Mouse (Mus musculus) cerebral cortex, adult 2 months (tissue): ENCODE results near the gene Ercc5.

Experiments used
- WGBS: fragments of 180-500 bp; shearing (Covaris S2); methylation state at CpG from one replicate; pipeline ENCODE4 v1.1.7; 2018; 5-methylcytosine and 5-hydroxymethylcytosine counted together

Gene Ercc5

GRCm38 (mm10) chr1:44178086-44178485 lies 30.5 kb downstream of the Ercc5 start:
- WGBS = 92% methylated on average over 5 of the region's 5 CpGs

GRCm38 (mm10) chr1:44198273-44199171 lies 51.0 kb downstream of the Ercc5 start:
- WGBS = 11% methylated on average over 47 of the region's 47 CpGs

GRCm38 (mm10) chr1:44202876-44203275 lies 55.3 kb downstream of the Ercc5 start:
- 88% methylated on average over 15 of the region's 15 CpGs for WGBS

GRCm38 (mm10) chr1:44214443-44214842 lies 66.9 kb downstream of the Ercc5 start:
- WGBS = 64% methylated on average over 2 of the region's 2 CpGs

GRCm38 (mm10) chr1:44216352-44217116 lies 69.0 kb downstream of the Ercc5 start:
- WGBS = 55% methylated on average over 2 of the region's 2 CpGs

GRCm38 (mm10) chr1:44217118-44217517 lies 69.6 kb downstream of the Ercc5 start:
- WGBS = 44% methylated on average over 2 of the region's 2 CpGs

- WGBS = 27% methylated on average over 1 of the region's 1 CpGs
These were observed 71.3 kb downstream of the Ercc5 start, which contains the start of gene Mettl21e for GRCm38 (mm10) chr1:44218876-44219275. Gene Mettl21e, minus strand, starts transcription at chr1:44218961.

- 48% methylated on average over 2 of the region's 2 CpGs for WGBS
These were observed 81.5 kb downstream of the Ercc5 start for GRCm38 (mm10) chr1:44229044-44229443.
